Mouse (Mus musculus) cerebellum, postnatal 25 days (tissue): ENCODE measurements at regions not wholly inside any gene's neighbourhood (a gene's known extent, or its start where the extent isn't known, plus 50 kb on each side); places are given as distances from the start of the nearest gene placed in this dataset.

Experiments
- DNase-seq, 2 experiments: peaks; one replicate each; pipeline ENCODE4 v3.0.0; 2021; ENCODE audit warnings: mixed read lengths in 2 of 2

GRCm38 (mm10) chr13:63627184-63627893, 53.9 kb upstream of the Ptch1 start:
- DNase-seq, result peak; percentile 11 to 14

- DNase-seq, result no peak
Observed at GRCm38 (mm10) chr13:63627894-63628287, 54.5 kb upstream of the Ptch1 start.

- DNase-seq, result no peak
Observed at GRCm38 (mm10) chr13:63631771-63632347, 58.5 kb upstream of the Ptch1 start.

- no peak for DNase-seq
Observed at GRCm38 (mm10) chr13:63634294-63634693, 60.9 kb upstream of the Ptch1 start.

GRCm38 (mm10) chr13:63641649-63642226, 68.3 kb upstream of the Ptch1 start:
- peak in 1 of 2 experiments; percentile 9 for DNase-seq

GRCm38 (mm10) chr13:63642617-63643016, 69.2 kb upstream of the Ptch1 start:
- peak; percentile 74 to 86 for DNase-seq

- DNase-seq, result no peak
Observed at GRCm38 (mm10) chr13:63643394-63643793, 70.0 kb upstream of the Ptch1 start.

GRCm38 (mm10) chr13:63644308-63644707, 70.9 kb upstream of the Ptch1 start:
- DNase-seq, result peak in 1 of 2 experiments; percentile 27

GRCm38 (mm10) chr13:63649058-63649647, 75.8 kb upstream of the Ptch1 start:
- no peak for DNase-seq

GRCm38 (mm10) chr13:63654514-63654913, 81.1 kb upstream of the Ptch1 start:
- DNase-seq, result peak in 1 of 2 experiments; percentile 19

- no peak for DNase-seq
Observed at GRCm38 (mm10) chr13:63657115-63657514, 83.7 kb upstream of the Ptch1 start.

GRCm38 (mm10) chr13:63659412-63659811, 86.0 kb upstream of the Ptch1 start:
- no peak for DNase-seq

- DNase-seq, result no peak
Observed at GRCm38 (mm10) chr13:63660431-63660830, 87.0 kb upstream of the Ptch1 start.

GRCm38 (mm10) chr13:63668576-63668975, 95.2 kb upstream of the Ptch1 start:
- DNase-seq, result no peak

- peak; percentile 5 to 16 for DNase-seq
Observed at GRCm38 (mm10) chr13:63669031-63669430, 95.6 kb upstream of the Ptch1 start.

GRCm38 (mm10) chr13:63672425-63672824, 99.0 kb upstream of the Ptch1 start:
- DNase-seq, result no peak

- no peak for DNase-seq
Observed at GRCm38 (mm10) chr13:63677696-63678095, 104.3 kb upstream of the Ptch1 start.

- DNase-seq, result peak in 1 of 2 experiments; percentile 6
Observed at GRCm38 (mm10) chr13:63678265-63679260, 105.2 kb upstream of the Ptch1 start.

- DNase-seq, result no peak
Observed at GRCm38 (mm10) chr13:63682341-63682740, 108.9 kb upstream of the Ptch1 start.

- DNase-seq, result peak in 1 of 2 experiments; percentile 28
Observed at GRCm38 (mm10) chr13:63691974-63692373, 118.6 kb upstream of the Ptch1 start.

- DNase-seq, result no peak
Observed at GRCm38 (mm10) chr13:63693636-63694035, 120.2 kb upstream of the Ptch1 start.

- peak in 1 of 2 experiments; percentile 25 for DNase-seq
Observed at GRCm38 (mm10) chr13:63696399-63696798, 118.6 kb upstream of the Ercc6l2 start.
